Mouse (Mus musculus) neural tube, embryonic 11.5 days (tissue): ENCODE data around the gene Igsf9. TPM values are rescaled to one million over a fixed set of nuclear protein-coding genes. Genes with fewer than 3 reads are reported as not detected.

ENCODE experiments used
- ATAC-seq: fragments of 200-750 bp; cut with Nextera tagmentation; 2 replicates; pipeline ENCODE4 v1.8.0; 2017; ENCODE audit warnings: moderate number of reproducible peaks, mild to moderate bottlenecking, moderate TSS enrichment, moderate library complexity; ENCODE audit not compliant: insufficient read depth, low FRiP score, low TSS enrichment
- DNase-seq: peaks from one replicate; pipeline ENCODE4 v3.0.0-alpha.2; 2015; ENCODE audit warnings: low spot score
- H3K27ac ChIP-seq: fragments of 300-500 bp; sonication (generic); 2 replicates; pipeline ENCODE4 v1.5.1; 2014; ENCODE audit warnings: low read depth, mild to moderate bottlenecking, low read length
- H3K27me3 ChIP-seq: fragments of 300-500 bp; sonication (generic); 2 replicates; pipeline ENCODE4 v1.6.1; 2014; ENCODE audit warnings: mild to moderate bottlenecking, low read length, mixed read lengths; ENCODE audit not compliant: control insufficient read depth, insufficient read depth
- H3K36me3 ChIP-seq: fragments of 300-500 bp; sonication (generic); 2 replicates; pipeline ENCODE4 v1.6.1; 2014; ENCODE audit warnings: mild to moderate bottlenecking, low read length, moderate library complexity, mixed read lengths; ENCODE audit not compliant: control insufficient read depth, insufficient read depth
- H3K4me1 ChIP-seq: fragments of 300-500 bp; sonication (generic); 2 replicates; pipeline ENCODE4 v1.6.1; 2014; ENCODE audit warnings: low read length, mixed read lengths; ENCODE audit not compliant: control insufficient read depth, insufficient read depth
- H3K4me2 ChIP-seq: fragments of 300-500 bp; sonication (generic); 2 replicates; pipeline ENCODE4 v1.6.1; 2014; ENCODE audit warnings: low read depth, mild to moderate bottlenecking, moderate library complexity
- H3K4me3 ChIP-seq: fragments of 300-500 bp; sonication (generic); 2 replicates; pipeline ENCODE4 v1.5.1; 2014; ENCODE audit warnings: low read depth, low read length
- H3K9ac ChIP-seq: fragments of 300-500 bp; sonication (generic); 2 replicates; pipeline ENCODE4 v1.6.1; 2014; ENCODE audit warnings: mild to moderate bottlenecking, low read length
- H3K9me3 ChIP-seq: fragments of 300-500 bp; sonication (generic); 2 replicates; pipeline ENCODE4 v1.6.1; 2016; ENCODE audit warnings: low read length; ENCODE audit not compliant: control insufficient read depth
- WGBS: fragments of 180-500 bp; shearing (Covaris S2); extraction: QIAGEN DNeasy Blood & Tissue Kit; methylation state at CpG from one replicate; pipeline ENCODE4 v1.1.7; 2014; 5-methylcytosine and 5-hydroxymethylcytosine counted together
- polyA plus RNA-seq: library from polyadenylated mRNA; unstranded; fragments of >200 nt; fragmentation: Nextera tagmentation; extraction: Ambion mirVana; gene quantifications from 2 replicates; pipeline ENCODE4 v1.2.1, GENCODE M21; 2014

The Igsf9 gene
- polyA plus RNA-seq, 1 experiment from 2014 or later = 59.3 TPM

DNA sequence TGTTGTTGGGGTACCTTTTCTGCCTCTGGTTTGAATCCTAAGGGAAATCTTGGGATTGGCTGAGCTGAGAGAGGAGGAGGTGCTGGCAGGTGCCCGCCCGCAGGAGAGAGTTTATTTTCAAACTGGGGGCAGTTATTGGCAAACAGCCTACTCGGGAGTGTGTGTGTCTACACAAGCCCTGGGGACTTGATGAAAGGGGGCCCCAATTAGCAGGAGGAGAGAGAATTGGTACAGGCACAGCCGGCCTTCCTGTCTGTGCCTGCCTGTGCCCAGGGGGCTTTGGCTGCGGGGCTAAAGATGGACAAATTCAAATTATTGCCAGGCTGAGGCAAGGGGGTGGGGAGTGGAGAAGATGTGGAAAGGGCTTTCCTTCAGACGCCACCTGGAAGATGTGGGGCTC, 4.2 kb downstream of the Igsf9 start:
- Histone ChIP-seq H3K27me3 (no peaks in the 10 kb centered on the region), H3K9ac (peak overlapping the region; percentile 35), H3K9me3 (no peaks in the 10 kb centered on the region), H3K27ac (peak overlapping the region; percentile 64), H3K4me2 (peak overlapping the region; percentile 73), H3K36me3 (peaks cover 2% of the 10 kb centered on the region; the same call in 1 of the 2 replicates), H3K4me1 (peaks cover 44% of the 10 kb centered on the region), H3K4me3 (peak overlapping the region; percentile 22; the same call in 1 of the 2 replicates)
- no peak for DNase-seq
- 21% methylated on average over 6 of the region's 6 CpGs for WGBS
- ATAC-seq = no peak

DNA sequence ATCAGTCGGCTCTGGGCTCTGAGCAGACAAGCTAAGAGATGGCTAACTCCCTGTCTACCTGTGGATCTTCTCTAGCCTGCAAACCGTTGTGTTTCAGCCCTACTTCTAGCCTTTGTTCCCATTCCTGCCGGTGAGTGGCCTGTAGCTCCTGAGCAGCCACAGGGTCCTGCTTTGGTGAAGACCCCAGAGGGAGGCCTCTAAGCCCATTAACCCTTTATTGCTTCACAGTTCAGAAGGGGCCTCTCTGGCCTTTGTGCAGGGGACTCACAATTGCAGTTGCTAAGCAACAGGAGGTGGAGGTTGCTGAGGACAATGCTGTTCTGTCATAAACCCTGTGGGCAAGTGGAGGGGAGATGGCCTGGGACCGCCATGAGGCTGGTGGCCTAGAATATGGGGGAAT, 4.6 kb downstream of the Igsf9 start:
- no peaks in the 10 kb centered on the region for H3K9me3 ChIP-seq
- no peaks in the 10 kb centered on the region for H3K27me3 ChIP-seq
- peak overlapping the region; percentile 22; the same call in 1 of the 2 replicates for H3K4me3 ChIP-seq
- H3K27ac ChIP-seq = peak overlapping the region; percentile 64
- DNase-seq (peak; percentile 48), ATAC-seq (peak; percentile 4; the same call in 1 of the 2 replicates)
- 13% methylated on average over 4 of the region's 4 CpGs for WGBS
- peak overlapping the region; percentile 73 for H3K4me2 ChIP-seq
- H3K4me1 ChIP-seq = peaks cover 44% of the 10 kb centered on the region
- H3K36me3 ChIP-seq = peaks cover 2% of the 10 kb centered on the region; the same call in 1 of the 2 replicates
- peak overlapping the region; percentile 35 for H3K9ac ChIP-seq

DNA sequence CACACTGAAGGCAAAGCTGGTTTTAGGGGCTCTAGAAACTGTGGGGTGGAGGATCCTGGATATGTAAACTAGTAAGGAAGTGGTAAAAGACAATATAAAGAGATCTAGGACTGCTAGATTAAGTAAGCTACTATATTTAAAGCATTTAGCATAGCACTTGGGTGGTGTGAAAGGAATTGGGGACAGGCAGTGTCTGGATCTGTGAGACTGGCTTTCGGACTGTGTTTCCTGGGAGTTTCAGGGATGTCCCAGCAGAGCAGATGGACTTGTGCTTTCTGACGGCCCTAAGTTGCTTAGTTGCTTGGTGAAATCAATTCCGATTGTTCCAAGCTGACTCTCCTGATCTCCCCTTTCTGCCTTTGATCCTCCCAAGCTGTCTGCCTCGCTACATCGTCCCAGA, 5.1 kb downstream of the Igsf9 start:
- Histone ChIP-seq H3K4me2 (peak overlapping the region; percentile 73), H3K27ac (peak overlapping the region; percentile 64), H3K4me3 (peak overlapping the region; percentile 22; the same call in 1 of the 2 replicates), H3K27me3 (no peaks in the 10 kb centered on the region), H3K4me1 (peaks cover 44% of the 10 kb centered on the region), H3K36me3 (peaks cover 2% of the 10 kb centered on the region; the same call in 1 of the 2 replicates), H3K9me3 (no peaks in the 10 kb centered on the region), H3K9ac (peak overlapping the region; percentile 35)
- ATAC-seq (no peak), DNase-seq (no peak)
- WGBS = 35% methylated on average over 5 of the region's 5 CpGs

DNA sequence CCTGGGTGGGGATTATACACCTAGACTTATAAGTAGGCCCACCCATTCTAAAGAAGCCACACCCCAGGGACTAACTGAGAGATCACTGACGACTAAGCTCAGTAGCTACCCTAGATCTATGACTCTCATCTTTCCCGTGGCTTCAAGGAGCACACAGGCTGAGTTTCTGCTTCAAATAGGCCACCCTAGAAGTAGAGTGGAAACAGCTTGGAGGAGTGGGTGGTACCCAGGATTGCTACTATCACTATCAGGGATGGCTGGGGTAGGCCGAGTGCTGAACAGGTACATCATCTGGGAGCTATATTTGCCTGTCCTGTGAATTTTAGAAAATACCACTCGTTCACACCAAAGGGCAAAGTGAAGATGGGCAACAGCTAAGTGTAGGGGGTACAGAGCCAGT, 6.3 kb downstream of the Igsf9 start:
- DNase-seq (no peak), ATAC-seq (no peak)
- peaks cover 44% of the 10 kb centered on the region for H3K4me1 ChIP-seq
- no peak overlapping the region for H3K27ac ChIP-seq
- no peak overlapping the region for H3K4me2 ChIP-seq
- H3K4me3 ChIP-seq = no peak overlapping the region
- no peak overlapping the region for H3K9ac ChIP-seq
- WGBS = 84% methylated on average over 4 of the region's 4 CpGs
- peaks cover 4% of the 10 kb centered on the region; the same call in 1 of the 2 replicates for H3K36me3 ChIP-seq
- H3K9me3 ChIP-seq = no peaks in the 10 kb centered on the region
- no peaks in the 10 kb centered on the region for H3K27me3 ChIP-seq

DNA sequence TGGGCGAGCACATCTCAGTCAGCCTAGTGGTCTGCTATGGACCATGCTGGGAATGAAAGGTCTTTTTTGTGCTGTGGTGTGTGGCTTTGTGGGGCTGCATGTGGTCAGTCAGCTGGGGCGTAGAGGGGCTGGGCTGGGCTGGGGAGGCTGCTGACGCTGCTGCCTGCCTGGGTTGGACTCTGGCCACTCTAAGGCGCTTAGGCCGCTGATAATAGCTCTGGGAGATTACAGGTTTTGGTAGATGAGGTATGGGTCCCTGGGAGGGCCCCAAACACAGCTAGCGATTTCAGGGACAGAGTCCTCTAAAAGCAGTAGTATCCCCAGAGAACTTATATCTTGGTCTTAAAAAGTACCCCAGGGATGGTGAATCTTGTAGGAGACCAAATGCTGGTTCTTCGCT, 7.2 kb downstream of the Igsf9 start:
- 84% methylated on average over 7 of the region's 7 CpGs for WGBS
- no peak overlapping the region for H3K4me2 ChIP-seq
- H3K9ac ChIP-seq = no peak overlapping the region
- no peak overlapping the region for H3K27ac ChIP-seq
- ATAC-seq = no peak
- peaks cover 4% of the 10 kb centered on the region for H3K36me3 ChIP-seq
- H3K4me1 ChIP-seq = peaks cover 36% of the 10 kb centered on the region
- DNase-seq = no peak
- no peaks in the 10 kb centered on the region for H3K9me3 ChIP-seq
- H3K4me3 ChIP-seq = no peak overlapping the region
- no peaks in the 10 kb centered on the region for H3K27me3 ChIP-seq

DNA sequence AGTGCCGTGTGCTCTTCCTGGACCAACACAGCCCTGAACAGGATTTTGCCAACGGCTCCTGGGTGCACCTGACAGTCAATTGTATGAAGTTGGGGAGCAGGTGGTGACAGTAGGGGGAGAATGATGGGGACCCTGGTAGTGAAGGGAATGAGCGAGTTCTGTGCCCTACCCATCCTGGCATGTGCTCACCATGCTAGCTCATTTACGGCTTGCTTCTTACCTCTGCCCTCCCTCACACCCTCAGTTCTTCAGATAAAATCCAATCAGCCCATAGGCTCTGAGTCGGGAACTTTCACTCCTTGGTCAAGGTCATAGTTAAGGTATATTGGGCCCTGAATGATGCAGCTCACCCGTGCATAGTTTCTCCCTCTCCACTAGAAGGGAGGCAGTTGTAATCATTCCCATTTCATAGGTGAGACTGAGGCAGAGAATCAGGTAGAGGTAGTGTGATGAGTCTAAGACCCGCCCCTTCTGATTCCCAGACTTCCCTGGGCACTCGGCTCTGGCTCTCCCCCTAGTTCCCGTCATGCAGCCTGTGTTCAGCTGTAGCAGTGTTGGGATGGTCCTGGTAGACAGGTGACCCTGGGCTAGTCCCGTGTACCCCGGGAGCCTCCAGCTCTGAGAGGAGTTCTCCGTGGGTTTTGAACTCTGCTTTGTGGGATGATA, 8.1 kb downstream of the Igsf9 start:
- WGBS = 59% methylated on average over 12 of the region's 12 CpGs
- no peaks in the 10 kb centered on the region for H3K9me3 ChIP-seq
- no peak overlapping the region for H3K9ac ChIP-seq
- DNase-seq = no peak
- H3K27ac ChIP-seq = no peak overlapping the region
- no peaks in the 10 kb centered on the region for H3K27me3 ChIP-seq
- peak; percentile 14; the same call in 1 of the 2 replicates for ATAC-seq
- no peak overlapping the region for H3K4me2 ChIP-seq
- no peak overlapping the region for H3K4me3 ChIP-seq
- peaks cover 4% of the 10 kb centered on the region for H3K36me3 ChIP-seq
- H3K4me1 ChIP-seq = peaks cover 27% of the 10 kb centered on the region

DNA sequence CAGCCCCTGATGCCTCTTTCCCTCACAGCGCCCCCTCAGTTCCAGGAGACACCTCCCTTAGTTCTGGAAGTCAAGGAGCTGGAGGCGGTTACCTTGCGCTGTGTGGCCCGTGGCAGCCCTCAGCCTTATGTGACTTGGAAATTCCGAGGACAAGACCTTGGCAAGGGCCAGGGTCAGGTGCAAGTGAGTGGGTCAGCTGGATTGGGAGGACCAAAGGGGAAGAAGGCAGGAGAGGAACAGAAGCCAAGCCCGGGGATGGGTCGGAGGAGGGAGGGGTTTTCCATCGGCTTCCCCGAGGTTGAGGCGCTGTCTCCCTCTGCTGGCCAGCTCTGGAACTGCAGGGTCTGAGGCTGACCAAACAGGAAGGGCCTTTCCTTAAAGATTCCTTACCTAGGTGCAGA, 8.7 kb downstream of the Igsf9 start:
- 14% methylated on average over 10 of the region's 10 CpGs for WGBS
- Histone ChIP-seq H3K4me2 (peak overlapping the region; percentile 17; the same call in 1 of the 2 replicates), H3K4me1 (peaks cover 21% of the 10 kb centered on the region), H3K36me3 (peaks cover 4% of the 10 kb centered on the region), H3K9me3 (no peaks in the 10 kb centered on the region), H3K27ac (no peak overlapping the region), H3K27me3 (no peaks in the 10 kb centered on the region), H3K4me3 (no peak overlapping the region), H3K9ac (no peak overlapping the region)
- DNase-seq (peak; percentile 87), ATAC-seq (peak; percentile 40)

DNA sequence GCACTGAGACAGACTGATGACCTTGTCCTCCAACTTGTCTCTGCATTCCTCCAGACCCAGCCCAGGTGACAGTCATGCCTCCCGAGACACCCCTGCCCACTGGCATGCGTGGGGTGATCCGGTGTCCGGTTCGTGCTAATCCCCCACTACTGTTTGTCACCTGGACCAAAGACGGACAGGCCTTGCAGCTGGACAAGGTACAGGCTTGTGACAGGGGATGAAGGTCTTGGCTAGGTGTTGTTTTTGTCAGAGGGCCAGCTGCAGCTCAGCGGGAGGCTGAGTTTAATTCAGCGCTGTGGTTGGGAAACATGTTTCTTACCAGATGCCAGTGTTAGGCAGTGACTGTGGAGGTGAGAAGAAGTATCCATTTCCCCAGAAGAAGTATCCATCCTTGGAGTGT, 10.5 kb downstream of the Igsf9 start:
- Histone ChIP-seq H3K9ac (no peak overlapping the region), H3K27ac (no peak overlapping the region), H3K4me3 (no peak overlapping the region), H3K9me3 (no peaks in the 10 kb centered on the region), H3K27me3 (no peaks in the 10 kb centered on the region), H3K4me2 (no peak overlapping the region), H3K36me3 (peaks cover 17% of the 10 kb centered on the region), H3K4me1 (peaks cover 4% of the 10 kb centered on the region; the same call in 1 of the 2 replicates)
- DNase-seq (no peak), ATAC-seq (no peak)
- WGBS = 89% methylated on average over 8 of the region's 8 CpGs

DNA sequence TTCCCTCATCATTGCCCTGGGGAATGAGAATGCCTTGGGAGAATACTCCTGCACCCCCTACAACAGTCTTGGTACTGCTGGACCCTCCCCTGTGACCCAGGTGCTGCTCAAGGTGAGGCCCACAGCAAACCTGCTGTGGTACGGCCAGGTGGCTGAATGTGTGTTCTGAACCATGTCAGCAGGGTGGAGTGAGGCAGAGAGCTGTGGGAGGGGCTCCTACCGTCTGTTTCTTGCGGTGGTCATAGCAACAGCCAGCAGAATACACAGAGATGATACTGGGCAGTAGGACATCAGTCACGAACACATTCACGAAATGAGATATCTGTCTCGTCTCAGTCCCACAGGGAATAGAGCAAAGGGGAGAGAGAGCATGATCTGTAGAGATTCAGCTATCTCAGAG, 11.9 kb downstream of the Igsf9 start:
- Histone ChIP-seq H3K9me3 (no peaks in the 10 kb centered on the region), H3K36me3 (peaks cover 15% of the 10 kb centered on the region)
- 74% methylated on average over 6 of the region's 6 CpGs for WGBS

More for the DNA sequence above, 11.9 kb downstream of the Igsf9 start:
- ATAC-seq (no peak), DNase-seq (no peak)
- Histone ChIP-seq H3K4me2 (no peak overlapping the region), H3K9ac (no peak overlapping the region), H3K27ac (no peak overlapping the region), H3K4me3 (no peak overlapping the region), H3K4me1 (0 out of 2 replicates have a peak, but pooled peaks cover 2% of the 10 kb centered on the region), H3K27me3 (no peaks in the 10 kb centered on the region)
